In genomic region chr8:88697642-88698031, GRCm38 (mm10) we compare ENCODE assay signal across 8 mouse cellular contexts. TPM values are rescaled to one million over a fixed set of nuclear protein-coding genes. Genes with fewer than 3 reads are reported as not detected.
DNase-seq lines count a peak whose midpoint lies in the region; ATAC-seq and TF ChIP-seq lines count a peak whose summit lies in the region.

No protein-coding gene starts in this region.

- peak overlapping the region; percentile 93 for H3K4me3 ChIP-seq in spleen, adult 2 months (ENCODE audit: extremely low read depth, insufficient read depth, insufficient read length)
- peak overlapping the region; percentile 95 for H3K4me3 ChIP-seq in bone marrow, adult 2 months (replicated peaks; ENCODE audit: control insufficient read depth, low read depth, low read length)
- H3K4me3 ChIP-seq in forebrain, embryonic 14.5 days (ENCODE audit: low read depth, low read length), result peak overlapping the region; percentile 82
- H3K4me3 ChIP-seq in kidney, embryonic 14.5 days (ENCODE audit: low read length), result peak overlapping the region; percentile 79
- peak overlapping the region; percentile 92 for H3K4me3 ChIP-seq in midbrain, embryonic 15.5 days

- H3K27ac ChIP-seq in spleen, adult 2 months (ENCODE audit: insufficient read depth, low read length), result peak overlapping the region; percentile 97
- peak overlapping the region; percentile 97 for H3K27ac ChIP-seq in bone marrow, adult 2 months (ENCODE audit: control insufficient read depth, insufficient read depth, low read depth, low read length, poor library complexity)
- no peak overlapping the region for H3K27ac ChIP-seq in forebrain, embryonic 14.5 days (ENCODE audit: low read depth, low read length)
- H3K27ac ChIP-seq in kidney, embryonic 14.5 days (ENCODE audit: low read depth, low read length), result no peak overlapping the region
- peak overlapping the region; percentile 90; the same call in 1 of the 2 replicates for H3K27ac ChIP-seq in midbrain, embryonic 15.5 days

- H3K27me3 ChIP-seq in spleen, adult 2 months (ENCODE audit: control insufficient read depth, insufficient read depth, low read length), result no peaks in the 10 kb centered on the region
- no peaks in the 10 kb centered on the region for H3K27me3 ChIP-seq in forebrain, embryonic 14.5 days (replicated peaks; ENCODE audit: control insufficient read depth, insufficient read depth, low read length)
- H3K27me3 ChIP-seq in kidney, embryonic 14.5 days (ENCODE audit: control insufficient read depth, insufficient read depth, low read length), result no peaks in the 10 kb centered on the region
- H3K27me3 ChIP-seq in midbrain, embryonic 15.5 days (replicated peaks), result 0 out of 2 replicates have a peak, but pooled peaks cover 6% of the 10 kb centered on the region

- no peak for ATAC-seq in forebrain, embryonic 14.5 days
- no peak for ATAC-seq in kidney, embryonic 14.5 days (ENCODE audit: low FRiP score, low TSS enrichment)
- no peak for ATAC-seq in midbrain, embryonic 15.5 days (replicated peaks)

- H3K9ac ChIP-seq in forebrain, embryonic 14.5 days (ENCODE audit: low read length), result peak overlapping the region; percentile 81
- peak overlapping the region; percentile 77 for H3K9ac ChIP-seq in kidney, embryonic 14.5 days (ENCODE audit: low read depth, low read length)
- H3K9ac ChIP-seq in midbrain, embryonic 15.5 days, result peak overlapping the region; percentile 78

- TF ChIP-seq POLR2A in spleen, adult 2 months (IDR thresholded peaks at IDR 0.05; ENCODE audit: low read depth, low read length), result no peak
- no peak for TF ChIP-seq POLR2A in bone marrow, adult 2 months (IDR thresholded peaks at IDR 0.05; ENCODE audit: borderline replicate concordance, control insufficient read depth, low read depth, low read length)

- H3K4me2 ChIP-seq in forebrain, embryonic 14.5 days (ENCODE audit: low read length), result peak overlapping the region; percentile 80
- peak overlapping the region; percentile 86 for H3K4me2 ChIP-seq in kidney, embryonic 14.5 days (replicated peaks; ENCODE audit: low read depth, low read length)
- H3K4me2 ChIP-seq in midbrain, embryonic 15.5 days, result peak overlapping the region; percentile 73

- no peak for DNase-seq in spleen, adult 2 months (ENCODE audit: low read depth in 1 of 2, low spot score in 2 of 2)
- no peak for DNase-seq in spleen, postnatal 4 days (ENCODE audit: low spot score in 2 of 2)
- DNase-seq in forebrain, embryonic 14.5 days (ENCODE audit: low spot score), result no peak
- DNase-seq in spleen, postnatal 14 days (ENCODE audit: low spot score in 2 of 2), result no peak
- no peak for DNase-seq in right cerebral cortex, postnatal 4 days

- H3K4me1 ChIP-seq in spleen, adult 2 months (ENCODE audit: control insufficient read depth, insufficient read depth, insufficient read length), result peaks cover 16% of the 10 kb centered on the region; the same call in 1 of the 2 replicates
- H3K4me1 ChIP-seq in bone marrow, adult 2 months (ENCODE audit: control insufficient read depth, insufficient read depth, low read length), result peaks cover 6% of the 10 kb centered on the region; the same call in 1 of the 2 replicates
- peaks cover 10% of the 10 kb centered on the region for H3K4me1 ChIP-seq in forebrain, embryonic 14.5 days (ENCODE audit: control insufficient read depth, insufficient read depth, low read length)
- H3K4me1 ChIP-seq in kidney, embryonic 14.5 days (ENCODE audit: control insufficient read depth, insufficient read depth, low read length), result peaks cover 8% of the 10 kb centered on the region; the same call in 1 of the 2 replicates
- peaks cover 14% of the 10 kb centered on the region for H3K4me1 ChIP-seq in midbrain, embryonic 15.5 days

- WGBS in spleen, adult 2 months, result 8% methylated on average over 4 of the region's 4 CpGs
- 3% methylated on average over 4 of the region's 4 CpGs for WGBS in bone marrow, adult 2 months
- 16% methylated on average over 4 of the region's 4 CpGs for WGBS in forebrain, embryonic 14.5 days
- WGBS in kidney, embryonic 14.5 days, result 31% methylated on average over 4 of the region's 4 CpGs
- WGBS in midbrain, embryonic 15.5 days, result 21% methylated on average over 4 of the region's 4 CpGs

- no peaks in the 10 kb centered on the region for H3K36me3 ChIP-seq in spleen, adult 2 months (ENCODE audit: control insufficient read depth, insufficient read depth, low read length)
- H3K36me3 ChIP-seq in forebrain, embryonic 14.5 days (ENCODE audit: control insufficient read depth, insufficient read depth, low read length), result no peaks in the 10 kb centered on the region
- H3K36me3 ChIP-seq in kidney, embryonic 14.5 days (ENCODE audit: control insufficient read depth, insufficient read depth, low read length), result no peaks in the 10 kb centered on the region
- H3K36me3 ChIP-seq in midbrain, embryonic 15.5 days (replicated peaks), result no peaks in the 10 kb centered on the region

- no peaks in the 10 kb centered on the region for H3K9me3 ChIP-seq in forebrain, embryonic 14.5 days (replicated peaks; ENCODE audit: control insufficient read depth, low read length)
- H3K9me3 ChIP-seq in kidney, embryonic 14.5 days (ENCODE audit: control insufficient read depth, low read length), result no peaks in the 10 kb centered on the region
- no peaks in the 10 kb centered on the region for H3K9me3 ChIP-seq in midbrain, embryonic 15.5 days

- no peak for TF ChIP-seq CTCF in spleen, adult 2 months (IDR thresholded peaks at IDR 0.05; ENCODE audit: extremely low read depth, insufficient read depth, insufficient read length, insufficient replicate concordance)
- no peak for TF ChIP-seq CTCF in bone marrow, adult 2 months (IDR thresholded peaks at IDR 0.05; ENCODE audit: control insufficient read depth, insufficient read depth, low read length)

RNA-seq across cellular contexts. Expression of gene Cyld, which starts 0.8 kb away (rescaled TPM):
- polyA plus RNA-seq in spleen, adult 2 months (2012; rRNA removed), result 10.1 and 10.3 TPM in 2 replicates
- 7.5 and 10.9 TPM in 2 replicates for polyA plus RNA-seq in bone marrow, adult 2 months (2011; ENCODE audit: insufficient read depth, insufficient read length, low replicate concordance, missing spikeins)
- 11.4 and 16.5 TPM in 2 replicates for polyA plus RNA-seq in forebrain, embryonic 14.5 days (2014; fragmentation: Nextera tagmentation; extraction: Ambion mirVana)
- 9.0 and 16.6 TPM in 2 replicates for polyA plus RNA-seq in kidney, embryonic 14.5 days (2014; fragmentation: Nextera tagmentation; extraction: Ambion mirVana)
- polyA plus RNA-seq in midbrain, embryonic 15.5 days (2015; fragmentation: Nextera tagmentation; extraction: Ambion mirVana), result 18.1 and 19.8 TPM in 2 replicates

RNA-seq across cellular contexts. Expression of gene Nod2, which starts 50.5 kb away (rescaled TPM):
- 3.2 and 3.7 TPM in 2 replicates for polyA plus RNA-seq in spleen, adult 2 months (2012; rRNA removed)
- 2.6 TPM in 1 of 2 replicates, not detected in the other for polyA plus RNA-seq in bone marrow, adult 2 months (2011; ENCODE audit: insufficient read depth, insufficient read length, low replicate concordance, missing spikeins)
- polyA plus RNA-seq in forebrain, embryonic 14.5 days (2014; fragmentation: Nextera tagmentation; extraction: Ambion mirVana), result 0.09 and 0.11 TPM in 2 replicates
- 0.11 and 0.15 TPM in 2 replicates for polyA plus RNA-seq in kidney, embryonic 14.5 days (2014; fragmentation: Nextera tagmentation; extraction: Ambion mirVana)
- polyA plus RNA-seq in midbrain, embryonic 15.5 days (2015; fragmentation: Nextera tagmentation; extraction: Ambion mirVana), result 0.15 and 0.18 TPM in 2 replicates

Comparison
In these comparisons a context has a peak if more than half of its experiments do, and no peak if none do; other contexts are left out.
1. H3K27ac ChIP-seq: peak in spleen, adult 2 months (single experiment), bone marrow, adult 2 months (single experiment) and midbrain, embryonic 15.5 days (single experiment); none in forebrain, embryonic 14.5 days (single experiment) and kidney, embryonic 14.5 days (single experiment).
2. Peak in every context shown above with its lines, with median percentiles within 50 percentile points of each other: H3K4me3 ChIP-seq, H3K4me2 ChIP-seq and H3K9ac ChIP-seq.